Mouse (Mus musculus) MEL (cell line): ENCODE measurements at regions not wholly inside any gene's neighbourhood (a gene's known extent, or its start where the extent isn't known, plus 50 kb on each side); places are given as distances from the start of the nearest gene placed in this dataset.

Source experiments
- DNase-seq: peaks from one replicate; pipeline ENCODE4 v3.0.0; 2011; ENCODE audit warnings: low read depth, low spot score
- H3K27ac ChIP-seq: 2 replicates; pipeline ENCODE4 v1.5.1; 2012; ENCODE audit warnings: low read depth, mild to moderate bottlenecking, control low read depth, low read length, moderate library complexity; ENCODE audit not compliant: control insufficient read depth
- H3K27me3 ChIP-seq, 2 experiments: fragments of 150-350 bp in 1 of 2; sonication (generic) in 1 of 2; 2 replicates each; pipeline ENCODE4 v1.6.1; 2012; ENCODE audit warnings: low read length in 2 of 2, mild to moderate bottlenecking in 2 of 2, improper control_type of control experiment in 1 of 2, moderate library complexity in 1 of 2; ENCODE audit not compliant: insufficient read depth in 2 of 2, control insufficient read depth in 1 of 2
- H3K36me3 ChIP-seq, 2 experiments: 2 replicates each; pipeline ENCODE4 v1.6.1; 2012 to 2014; ENCODE audit warnings: low read length in 2 of 2, improper control_type of control experiment in 1 of 2, inconsistent platforms in 1 of 2, mild to moderate bottlenecking in 1 of 2; ENCODE audit not compliant: insufficient read depth in 2 of 2, control insufficient read depth in 1 of 2
- H3K4me1 ChIP-seq, 2 experiments: fragments of 150-350 bp in 1 of 2; sonication (generic) in 1 of 2; 2 replicates each; pipeline ENCODE4 v1.6.1; 2012; ENCODE audit warnings: low read length in 2 of 2, improper control_type of control experiment in 1 of 2, mild to moderate bottlenecking in 1 of 2; ENCODE audit not compliant: insufficient read depth in 2 of 2, control insufficient read depth in 1 of 2
- H3K4me3 ChIP-seq, 2 experiments: fragments of 150-350 bp in 1 of 2; sonication (generic) in 1 of 2; 2 replicates each; pipeline ENCODE4 v1.5.1; 2012; ENCODE audit warnings: low read depth in 2 of 2, low read length in 2 of 2, mild to moderate bottlenecking in 2 of 2, moderate library complexity in 2 of 2, control low read depth in 1 of 2, improper control_type of control experiment in 1 of 2; ENCODE audit not compliant: control insufficient read depth in 1 of 2, insufficient read depth in 1 of 2
- H3K79me2 ChIP-seq: 2 replicates; pipeline ENCODE4 v1.6.1; 2012; ENCODE audit warnings: mild to moderate bottlenecking, low read length, moderate library complexity; ENCODE audit not compliant: control insufficient read depth, poor library complexity, insufficient read depth
- H3K9ac ChIP-seq: 2 replicates; pipeline ENCODE4 v1.6.1; 2012; ENCODE audit warnings: low read depth, mild to moderate bottlenecking, control low read depth, low read length, moderate library complexity; ENCODE audit not compliant: control insufficient read depth, poor library complexity, severe bottlenecking
- H3K9me3 ChIP-seq: fragments of 150-350 bp; sonication (generic); replicated peaks from 2 replicates; pipeline ENCODE4 v1.6.1; 2012; ENCODE audit warnings: mild to moderate bottlenecking, low read length, improper control_type of control experiment, moderate library complexity; ENCODE audit not compliant: insufficient read depth
- BHLHE40 ChIP-seq: IDR thresholded peaks from 2 replicates; pipeline ENCODE4 v1.6.1; 2012; ENCODE audit warnings: low read depth, mild to moderate bottlenecking, inconsistent platforms, low read length, improper control_type of control experiment, borderline replicate concordance
- E2F4 ChIP-seq: IDR thresholded peaks from 2 replicates; pipeline ENCODE4 v1.6.1; 2011; ENCODE audit warnings: low read depth, low read length, improper control_type of control experiment, borderline replicate concordance
- ETS1 ChIP-seq: IDR thresholded peaks from 2 replicates; pipeline ENCODE4 v1.6.1; 2012; ENCODE audit warnings: low read depth, mild to moderate bottlenecking, inconsistent platforms, low read length, improper control_type of control experiment, moderate library complexity
- GATA1 ChIP-seq: IDR thresholded peaks from 2 replicates; pipeline ENCODE4 v1.6.1; 2011; ENCODE audit warnings: low read depth, low read length, improper control_type of control experiment
- KAT2A ChIP-seq: conservative IDR thresholded peaks from 2 replicates; pipeline ENCODE4 v1.6.1; 2012; ENCODE audit warnings: low read depth, low read length, improper control_type of control experiment, inconsistent platforms
- MAFK ChIP-seq: IDR thresholded peaks from 2 replicates; pipeline ENCODE4 v1.6.1; 2011; ENCODE audit warnings: low read depth, mild to moderate bottlenecking, low read length, improper control_type of control experiment, borderline replicate concordance
- MAX ChIP-seq: IDR thresholded peaks from 2 replicates; pipeline ENCODE4 v1.6.1; 2011; ENCODE audit warnings: low read length, improper control_type of control experiment
- MYB ChIP-seq: IDR thresholded peaks from 2 replicates; pipeline ENCODE4 v1.6.1; 2011; ENCODE audit warnings: mild to moderate bottlenecking, low read depth, low read length, improper control_type of control experiment
- RCOR1 ChIP-seq: IDR thresholded peaks from 2 replicates; pipeline ENCODE4 v1.6.1; 2012; ENCODE audit warnings: low read depth, mild to moderate bottlenecking, inconsistent platforms, low read length, improper control_type of control experiment
- SMC3 ChIP-seq: IDR thresholded peaks from 2 replicates; pipeline ENCODE4 v1.6.1; 2011; ENCODE audit warnings: low read depth, low read length, improper control_type of control experiment
- TAL1 ChIP-seq: IDR thresholded peaks from 2 replicates; pipeline ENCODE4 v1.6.1; 2012; ENCODE audit warnings: mild to moderate bottlenecking, inconsistent platforms, low read length, moderate library complexity, mixed read lengths
- TBP ChIP-seq: IDR thresholded peaks from 2 replicates; pipeline ENCODE4 v1.8.0; 2011; ENCODE audit warnings: low read depth, low read length, improper control_type of control experiment
- USF1 ChIP-seq: IDR thresholded peaks from 2 replicates; pipeline ENCODE4 v1.6.1; 2014; ENCODE audit warnings: low read depth, mild to moderate bottlenecking, inconsistent platforms, low read length, improper control_type of control experiment, moderate library complexity
- USF2 ChIP-seq, 2 experiments: IDR thresholded peaks; 2 replicates each; pipeline ENCODE4 v1.6.1; 2011 to 2012; ENCODE audit warnings: improper control_type of control experiment in 2 of 2, low read length in 2 of 2, borderline replicate concordance in 1 of 2, inconsistent platforms in 1 of 2, low read depth in 1 of 2, mild to moderate bottlenecking in 1 of 2; ENCODE audit not compliant: insufficient read depth in 1 of 2
- ZKSCAN1 ChIP-seq: IDR thresholded peaks from 2 replicates; pipeline ENCODE4 v1.6.1; 2012; ENCODE audit warnings: low read depth, mild to moderate bottlenecking, inconsistent platforms, low read length, improper control_type of control experiment, moderate library complexity
- ZMIZ1 ChIP-seq: IDR thresholded peaks from 2 replicates; pipeline ENCODE4 v1.6.1; 2012; ENCODE audit warnings: low read depth, mild to moderate bottlenecking, inconsistent platforms, low read length, improper control_type of control experiment, moderate library complexity
- ZNF384 ChIP-seq: IDR thresholded peaks from 2 replicates; pipeline ENCODE4 v1.6.1; 2012; ENCODE audit warnings: low read depth, mild to moderate bottlenecking, inconsistent platforms, low read length, improper control_type of control experiment

DNA sequence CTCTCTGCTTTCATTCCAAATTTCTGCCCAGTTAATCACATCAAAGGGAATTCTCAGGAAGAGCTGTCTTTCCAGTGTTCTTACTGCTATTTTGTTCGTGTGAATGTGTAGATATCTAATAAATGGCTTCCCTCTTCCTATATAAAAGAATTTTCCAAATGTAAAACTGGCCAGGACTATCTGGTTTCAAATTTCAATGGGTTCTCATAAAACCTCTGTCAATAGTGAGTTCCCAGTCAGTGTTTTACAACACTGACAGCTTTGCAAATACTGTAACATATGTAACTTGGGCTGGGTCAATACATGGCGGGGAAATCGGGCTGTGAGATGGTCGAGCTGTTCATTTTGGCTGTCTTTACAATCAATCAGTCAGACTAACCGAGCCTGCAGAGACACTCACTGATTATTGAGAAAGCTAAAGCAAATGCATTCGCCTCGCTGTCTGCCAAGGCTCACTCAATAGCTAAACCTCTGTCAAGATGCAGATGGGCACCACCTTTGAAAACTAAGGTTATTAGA, 155.0 kb upstream of the Slc24a2 start:
- Histone ChIP-seq H3K9me3 (no peaks in the 10 kb centered on the region), H3K4me1 (no peaks in the 10 kb centered on the region), H3K4me3 (no peak overlapping the region), H3K36me3 (no peaks in the 10 kb centered on the region), H3K9ac (no peak overlapping the region), H3K27ac (no peak overlapping the region), H3K79me2 (no peaks in the 10 kb centered on the region), H3K27me3 (no peaks in the 10 kb centered on the region)
- no peak for DNase-seq
- TF ChIP-seq KAT2A (no peak), ZNF384 (no peak), ZKSCAN1 (no peak), ZMIZ1 (no peak), USF1 (no peak), MAX (no peak), MYB (no peak), TAL1 (no peak), ETS1 (no peak)

DNA sequence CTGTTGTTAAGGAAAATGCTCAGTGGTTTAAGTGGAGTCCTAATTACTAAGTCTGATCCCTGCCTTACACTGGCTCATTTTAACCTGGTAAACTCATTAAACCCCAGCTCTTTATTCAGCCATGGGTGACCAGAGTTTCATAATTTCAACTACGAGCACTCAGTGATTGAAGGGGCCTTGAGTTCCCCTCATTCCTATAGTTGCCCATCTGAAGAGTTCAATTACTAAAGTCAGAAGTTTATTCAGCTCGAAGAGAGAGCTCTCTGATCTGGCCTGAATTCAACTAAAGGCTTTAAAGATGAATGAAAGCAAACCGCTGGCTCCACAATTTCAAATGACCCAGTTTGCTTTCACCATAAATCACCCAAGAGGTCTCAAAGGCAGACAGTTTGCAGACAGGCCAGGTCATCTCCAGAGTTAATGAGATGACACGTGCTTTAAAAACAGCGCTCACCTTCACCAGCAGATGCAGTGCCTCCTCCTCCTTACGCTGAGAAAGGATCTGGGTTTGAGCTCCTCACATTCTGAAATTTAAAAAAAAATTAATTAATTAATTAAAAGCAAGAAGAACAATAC, 154.3 kb upstream of the Slc24a2 start:
- Histone ChIP-seq H3K4me1 (no peaks in the 10 kb centered on the region), H3K79me2 (no peaks in the 10 kb centered on the region), H3K9me3 (no peaks in the 10 kb centered on the region), H3K36me3 (no peaks in the 10 kb centered on the region), H3K4me3 (no peak overlapping the region), H3K27me3 (no peaks in the 10 kb centered on the region), H3K27ac (no peak overlapping the region), H3K9ac (no peak overlapping the region)
- DNase-seq: no peak
- TF ChIP-seq ETS1 (no peak), GATA1 (no peak), ZMIZ1 (no peak), BHLHE40 (no peak), SMC3 (no peak), RCOR1 (no peak), MAFK (no peak), E2F4 (no peak), TBP (no peak), USF2 (IDR thresholded peaks at IDR 0.05; ENCODE audit: borderline replicate concordance in 1 of 2, insufficient read depth in 1 of 2, low read depth in 1 of 2, low read length in 2 of 2) (no peak)
